Mouse (Mus musculus) C2C12 (cell line): ENCODE results near the gene Sf3b2. TPM values are rescaled to one million over a fixed set of nuclear protein-coding genes. Genes with fewer than 3 reads are reported as not detected.

Source experiments
- H3K27me3 ChIP-seq: one replicate; pipeline ENCODE4 v1.6.1; 2011; ENCODE audit not compliant: control insufficient read depth, insufficient read depth, insufficient read length
- H3K36me3 ChIP-seq: one replicate; pipeline ENCODE4 v1.6.1; 2011; ENCODE audit not compliant: control insufficient read depth, insufficient read depth
- H3K4me3 ChIP-seq: one replicate; pipeline ENCODE4 v1.5.1; 2011; ENCODE audit warnings: mild to moderate bottlenecking, control low read depth; ENCODE audit not compliant: poor library complexity, insufficient read depth, severe bottlenecking
- H3K79me2 ChIP-seq: one replicate; pipeline ENCODE4 v1.6.1; 2011; ENCODE audit not compliant: control insufficient read depth, insufficient read depth
- H3K79me3 ChIP-seq: one replicate; pipeline ENCODE4 v1.6.1; 2011; ENCODE audit warnings: low read depth, control low read depth
- H3ac ChIP-seq: one replicate; pipeline ENCODE3; 2011; ENCODE audit warnings: low read depth; ENCODE audit not compliant: control insufficient read depth, insufficient read length
- CEBPB ChIP-seq: IDR thresholded peaks from one replicate; pipeline ENCODE4 v1.6.1; 2011; ENCODE audit warnings: low read depth, mild to moderate bottlenecking, control low read depth, moderate library complexity
- CTCF ChIP-seq: IDR thresholded peaks from one replicate; pipeline ENCODE4 v1.5.1; 2011; ENCODE audit not compliant: control insufficient read depth, insufficient read depth, insufficient read length
- FOSL1 ChIP-seq: IDR thresholded peaks from one replicate; pipeline ENCODE4 v1.8.0; 2011; ENCODE audit warnings: mild to moderate bottlenecking, low read length; ENCODE audit not compliant: poor library complexity, insufficient read depth, severe bottlenecking
- MAX ChIP-seq: IDR thresholded peaks from one replicate; pipeline ENCODE4 v1.6.1; 2011; ENCODE audit warnings: mild to moderate bottlenecking, control low read depth
- MYOD1 ChIP-seq: IDR thresholded peaks from one replicate; pipeline ENCODE4 v1.6.1; 2011; ENCODE audit warnings: low read depth; ENCODE audit not compliant: control insufficient read depth, insufficient read length
- MYOG ChIP-seq: IDR thresholded peaks from one replicate; pipeline ENCODE4 v1.6.1; 2011; ENCODE audit not compliant: control insufficient read depth, insufficient read length; ENCODE audit errors: extremely low read depth
- USF1 ChIP-seq: IDR thresholded peaks from one replicate; pipeline ENCODE4 v1.6.1; 2011; ENCODE audit warnings: low read depth, mild to moderate bottlenecking, control low read depth, moderate library complexity
- polyA plus RNA-seq: library from polyadenylated mRNA; unstranded; fragments of >200 nt; fragmentation: generic; extraction: Trizol; gene quantifications from one replicate; pipeline ENCODE4 v1.2.1, GENCODE M21; 2012; ENCODE audit warnings: missing spikeins

Sf3b2 gene
- polyA plus RNA-seq, 1 experiment: 149 TPM

- Histone ChIP-seq H3K36me3 (peaks cover 35% of the 10 kb centered on the region), H3K27me3 (no peaks in the 10 kb centered on the region), H3K4me3 (peak overlapping the region; percentile 39), H3K79me3 (peaks cover 5% of the 10 kb centered on the region), H3K79me2 (peaks cover 36% of the 10 kb centered on the region), H3ac (peak overlapping the region; percentile 84)
- no peak for TF ChIP-seq USF1
- TF ChIP-seq FOSL1: no peak
- no peak for TF ChIP-seq CTCF
- no peak for TF ChIP-seq CEBPB
- TF ChIP-seq MYOG: no peak
- no peak for TF ChIP-seq MAX
- TF ChIP-seq MYOD1: no peak
Observed at GRCm38 (mm10) chr19:5272326-5272795, 22.9 kb downstream of the Sf3b2 start.

- Histone ChIP-seq H3K79me3 (peaks cover 2% of the 10 kb centered on the region), H3K36me3 (peaks cover 28% of the 10 kb centered on the region), H3K27me3 (no peaks in the 10 kb centered on the region), H3ac (no peak overlapping the region), H3K4me3 (no peak overlapping the region), H3K79me2 (peaks cover 33% of the 10 kb centered on the region)
- no peak for TF ChIP-seq FOSL1
- TF ChIP-seq MAX: no peak
- no peak for TF ChIP-seq CTCF
- no peak for TF ChIP-seq MYOG
- TF ChIP-seq MYOD1: no peak
- TF ChIP-seq USF1: no peak
- TF ChIP-seq CEBPB: no peak
Observed at GRCm38 (mm10) chr19:5271430-5271829, 23.8 kb downstream of the Sf3b2 start.

- H3K4me3 ChIP-seq: no peak overlapping the region
- TF ChIP-seq MAX (no peak), MYOG (no peak), CEBPB (no peak), USF1 (no peak), FOSL1 (no peak), MYOD1 (no peak), CTCF (no peak)
- H3K79me2 ChIP-seq: peaks cover 33% of the 10 kb centered on the region
- H3ac ChIP-seq: no peak overlapping the region
- H3K27me3 ChIP-seq: no peaks in the 10 kb centered on the region
- H3K36me3 ChIP-seq: peaks cover 9% of the 10 kb centered on the region
- peaks cover 1% of the 10 kb centered on the region for H3K79me3 ChIP-seq
Observed at GRCm38 (mm10) chr19:5269392-5269791, 25.9 kb downstream of the Sf3b2 start.

- H3K4me3 ChIP-seq: no peak overlapping the region
- H3K27me3 ChIP-seq: no peaks in the 10 kb centered on the region
- H3K79me2 ChIP-seq: peaks cover 33% of the 10 kb centered on the region
- H3K79me3 ChIP-seq: peaks cover 1% of the 10 kb centered on the region
- H3K36me3 ChIP-seq: peaks cover 9% of the 10 kb centered on the region
- H3ac ChIP-seq: no peak overlapping the region
- TF ChIP-seq MYOD1 (no peak), FOSL1 (no peak), MAX (no peak), USF1 (no peak), CEBPB (no peak), MYOG (no peak), CTCF (no peak)
Observed at GRCm38 (mm10) chr19:5268875-5269274, 26.4 kb downstream of the Sf3b2 start.

- no peaks in the 10 kb centered on the region for H3K27me3 ChIP-seq
- H3K79me3 ChIP-seq: peaks cover 1% of the 10 kb centered on the region
- no peak for TF ChIP-seq CTCF
- TF ChIP-seq FOSL1: no peak
- TF ChIP-seq MYOG: no peak
- TF ChIP-seq USF1: no peak
- no peak for TF ChIP-seq CEBPB
- no peak for TF ChIP-seq MYOD1
- no peak for TF ChIP-seq MAX
Observed at GRCm38 (mm10) chr19:5268017-5268416, 27.2 kb downstream of the Sf3b2 start.

GRCm38 (mm10) chr19:5267015-5267414, 28.2 kb downstream of the Sf3b2 start:
- TF ChIP-seq MYOD1 (no peak), CEBPB (no peak), CTCF (no peak), USF1 (no peak), FOSL1 (no peak), MAX (no peak), MYOG (no peak)
- H3K79me3 ChIP-seq: peaks cover 1% of the 10 kb centered on the region
- no peak overlapping the region for H3K4me3 ChIP-seq
- H3ac ChIP-seq: no peak overlapping the region
- no peaks in the 10 kb centered on the region for H3K27me3 ChIP-seq
- peaks cover 4% of the 10 kb centered on the region for H3K36me3 ChIP-seq
- H3K79me2 ChIP-seq: peaks cover 27% of the 10 kb centered on the region

More at GRCm38 (mm10) chr19:5268017-5268416, 27.2 kb downstream of the Sf3b2 start:
- peaks cover 33% of the 10 kb centered on the region for H3K79me2 ChIP-seq
- H3ac ChIP-seq: no peak overlapping the region
- H3K36me3 ChIP-seq: peaks cover 4% of the 10 kb centered on the region
- no peak overlapping the region for H3K4me3 ChIP-seq
